Mouse (Mus musculus): ENCODE results near the gene Ankrd45. TPM values are rescaled to one million over a fixed set of nuclear protein-coding genes. Genes with fewer than 3 reads are reported as not detected.
"Not testable (repeated sequence)": the region's sequence is repeated elsewhere in the genome, so short reads cannot be mapped to it uniquely, and the experiment has no call there.

Gene Ankrd45
- polyA plus RNA-seq, 1 experiment from 2014 or later = 3.8 TPM

DNA sequence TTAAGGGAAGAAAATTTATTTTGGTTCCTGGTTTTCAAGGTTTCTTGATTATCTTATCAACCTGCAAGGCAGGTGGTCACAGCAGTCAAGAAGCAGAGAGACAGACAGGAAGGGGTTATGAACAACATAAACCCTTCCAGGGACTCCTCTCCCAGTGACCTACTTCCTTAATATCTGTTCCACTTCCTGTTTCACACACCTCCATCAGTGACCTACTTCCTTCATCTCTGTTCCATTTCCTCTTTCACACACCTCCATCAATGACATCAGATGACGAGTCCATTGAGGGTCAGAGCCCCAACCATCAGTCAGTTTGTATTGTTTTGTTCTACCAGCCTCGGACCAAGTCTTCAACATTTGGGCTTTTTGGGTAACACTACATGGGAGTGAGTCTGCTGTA, 3.0 kb upstream of the Ankrd45 start:
- H3K27ac ChIP-seq (ENCODE audit: low read length) = no peak overlapping the region
- no peaks in the 10 kb centered on the region for H3K36me3 ChIP-seq (ENCODE audit: control insufficient read depth, insufficient read depth)
- H3K9me3 ChIP-seq (replicated peaks; ENCODE audit: control insufficient read depth, low read length) = no peaks in the 10 kb centered on the region
- ATAC-seq (replicated peaks; ENCODE audit: extremely low read depth, insufficient read depth, low FRiP score) = no peak
- no peak overlapping the region for H3K4me3 ChIP-seq (ENCODE audit: low read length)
- 79% methylated on average over 2 of the region's 2 CpGs for WGBS
- H3K4me1 ChIP-seq (ENCODE audit: control insufficient read depth, insufficient read depth, low read length) = peaks cover 2% of the 10 kb centered on the region; the same call in 1 of the 2 replicates
- no peaks in the 10 kb centered on the region for H3K27me3 ChIP-seq (ENCODE audit: control insufficient read depth, insufficient read depth, low read length)
- no peak overlapping the region for H3K4me2 ChIP-seq (ENCODE audit: low read depth, low read length)
- H3K9ac ChIP-seq (ENCODE audit: low read length) = no peak overlapping the region

DNA sequence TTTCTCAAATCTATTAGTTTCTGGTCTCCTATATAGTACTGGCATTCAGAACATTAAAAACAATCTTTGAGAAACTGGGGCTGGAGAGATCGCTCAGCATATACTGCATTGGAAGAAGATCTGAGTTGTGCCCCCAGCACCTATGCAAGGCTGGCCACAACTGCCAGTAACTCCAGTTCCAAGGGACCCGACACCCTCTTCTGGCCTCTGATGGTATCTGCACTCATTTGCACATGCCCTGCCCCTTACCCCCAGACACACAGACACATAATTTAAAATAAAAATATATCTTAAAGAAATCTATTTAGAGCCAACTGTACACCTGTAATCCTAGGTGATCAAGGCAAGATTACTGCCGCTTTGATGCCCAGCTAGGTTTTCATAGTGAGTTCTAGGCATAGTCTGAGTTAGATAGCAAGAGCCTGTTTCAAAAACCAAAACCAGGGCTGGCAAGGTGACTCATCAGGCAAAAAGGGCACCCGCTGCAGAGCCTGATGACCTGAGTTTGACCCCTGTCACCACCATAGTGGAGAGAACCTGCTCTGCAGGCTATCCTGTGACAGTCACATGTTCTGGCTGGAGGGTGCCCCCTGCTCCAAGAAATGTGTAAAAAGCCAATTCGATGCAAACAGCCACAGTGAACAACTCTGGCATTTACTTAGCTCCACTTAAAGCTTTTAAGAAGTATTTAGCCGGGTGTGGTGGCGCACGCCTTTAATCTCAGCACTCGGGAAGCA, 2.3 kb upstream of the Ankrd45 start:
- WGBS = 74% methylated on average over 9 of the region's 9 CpGs
- Histone ChIP-seq H3K9me3 (replicated peaks; ENCODE audit: control insufficient read depth, low read length) (no peaks in the 10 kb centered on the region), H3K4me2 (ENCODE audit: low read depth, low read length) (no peak overlapping the region), H3K9ac (ENCODE audit: low read length) (no peak overlapping the region), H3K36me3 (ENCODE audit: control insufficient read depth, insufficient read depth) (no peaks in the 10 kb centered on the region), H3K4me1 (ENCODE audit: control insufficient read depth, insufficient read depth, low read length) (peaks cover 2% of the 10 kb centered on the region; the same call in 1 of the 2 replicates), H3K27ac (ENCODE audit: low read length) (no peak overlapping the region), H3K27me3 (ENCODE audit: control insufficient read depth, insufficient read depth, low read length) (no peaks in the 10 kb centered on the region), H3K4me3 (ENCODE audit: low read length) (no peak overlapping the region)
- ATAC-seq (replicated peaks; ENCODE audit: extremely low read depth, insufficient read depth, low FRiP score) = no peak

DNA sequence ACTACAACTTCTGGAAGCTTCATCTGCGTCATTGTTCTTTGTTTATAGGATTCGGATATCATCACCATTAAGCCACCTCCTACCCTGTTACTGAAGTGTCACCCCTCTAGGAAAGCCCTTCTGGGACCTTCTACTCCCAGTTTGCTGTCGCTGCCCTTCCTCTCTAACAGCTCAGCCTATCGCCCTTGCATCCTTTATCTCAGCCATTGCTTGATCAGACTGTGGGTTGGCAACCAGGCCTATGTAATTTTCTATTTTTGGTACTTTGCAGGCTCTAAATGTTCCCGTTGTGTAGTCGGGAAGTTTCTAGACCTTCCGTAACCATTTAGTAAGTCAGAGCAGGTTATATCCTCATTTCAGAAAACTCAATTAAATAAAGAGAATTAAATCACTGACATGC, 725 bp downstream of the Ankrd45 start:
- no peaks in the 10 kb centered on the region for H3K36me3 ChIP-seq (ENCODE audit: control insufficient read depth, insufficient read depth)
- H3K4me1 ChIP-seq (ENCODE audit: control insufficient read depth, insufficient read depth, low read length) = peaks cover 2% of the 10 kb centered on the region; the same call in 1 of the 2 replicates
- 60% methylated on average over 7 of the region's 7 CpGs for WGBS
- peak overlapping the region; percentile 19; the same call in 1 of the 2 replicates for H3K4me2 ChIP-seq (ENCODE audit: low read depth, low read length)
- H3K4me3 ChIP-seq (ENCODE audit: low read length) = no peak overlapping the region
- no peak overlapping the region for H3K27ac ChIP-seq (ENCODE audit: low read length)
- no peak for ATAC-seq (replicated peaks; ENCODE audit: extremely low read depth, insufficient read depth, low FRiP score)
- no peaks in the 10 kb centered on the region for H3K27me3 ChIP-seq (ENCODE audit: control insufficient read depth, insufficient read depth, low read length)
- no peaks in the 10 kb centered on the region for H3K9me3 ChIP-seq (replicated peaks; ENCODE audit: control insufficient read depth, low read length)
- H3K9ac ChIP-seq (ENCODE audit: low read length) = no peak overlapping the region

DNA sequence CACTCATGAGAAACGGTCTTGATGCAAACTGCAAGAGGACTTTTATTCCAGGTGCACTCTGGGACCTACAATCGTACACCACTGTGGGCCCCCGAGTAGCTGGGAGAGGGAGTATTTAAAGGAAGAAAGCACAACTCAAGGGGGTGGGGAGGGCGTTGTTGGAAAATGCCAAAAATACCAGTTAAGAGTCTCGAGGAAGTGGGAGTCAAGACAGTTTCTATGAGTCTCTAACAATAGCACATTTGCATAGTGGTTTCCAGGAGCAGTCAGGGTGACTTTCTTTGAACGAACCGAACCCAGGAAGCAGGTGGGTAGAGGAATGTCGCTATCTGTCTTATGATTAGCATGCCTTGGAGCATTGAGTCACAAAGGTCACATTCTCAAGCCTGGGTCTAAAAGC, 3.1 kb downstream of the Ankrd45 start:
- WGBS = 69% methylated on average over 8 of the region's 8 CpGs
- not testable (repeated sequence) for H3K4me1 ChIP-seq (ENCODE audit: control insufficient read depth, insufficient read depth, low read length); ATAC-seq (replicated peaks; ENCODE audit: extremely low read depth, insufficient read depth, low FRiP score); H3K36me3 ChIP-seq (ENCODE audit: control insufficient read depth, insufficient read depth); H3K4me2 ChIP-seq (ENCODE audit: low read depth, low read length); H3K9me3 ChIP-seq (replicated peaks; ENCODE audit: control insufficient read depth, low read length); H3K4me3 ChIP-seq (ENCODE audit: low read length); H3K27ac ChIP-seq (ENCODE audit: low read length); H3K9ac ChIP-seq (ENCODE audit: low read length); H3K27me3 ChIP-seq (ENCODE audit: control insufficient read depth, insufficient read depth, low read length)

DNA sequence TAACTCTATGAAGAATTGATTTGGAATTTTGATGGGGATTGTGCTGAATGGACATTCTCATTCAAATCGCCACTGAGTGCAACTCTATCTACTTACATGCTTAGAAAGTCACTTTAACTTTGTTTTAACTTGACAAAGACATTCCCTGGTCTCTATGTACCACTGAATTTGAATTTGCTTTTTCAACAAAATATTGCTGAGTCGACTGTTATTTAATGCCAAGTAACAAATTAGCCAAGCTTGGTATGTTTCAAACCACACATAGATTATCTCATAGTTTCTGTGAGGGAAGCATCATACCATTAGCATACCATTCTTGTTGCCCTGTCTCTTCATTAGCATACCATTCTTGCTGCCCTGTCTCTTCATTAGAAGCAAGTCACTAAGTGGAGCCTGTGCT, 5.4 kb downstream of the Ankrd45 start:
- H3K4me1 ChIP-seq (ENCODE audit: control insufficient read depth, insufficient read depth, low read length) = 0 out of 2 replicates have a peak, but pooled peaks cover 2% of the 10 kb centered on the region
- H3K36me3 ChIP-seq (ENCODE audit: control insufficient read depth, insufficient read depth) = no peaks in the 10 kb centered on the region
- H3K9me3 ChIP-seq (replicated peaks; ENCODE audit: control insufficient read depth, low read length) = no peaks in the 10 kb centered on the region
- ATAC-seq (replicated peaks; ENCODE audit: extremely low read depth, insufficient read depth, low FRiP score) = no peak
- no peak overlapping the region for H3K4me3 ChIP-seq (ENCODE audit: low read length)
- 58% methylated on average over 2 of the region's 2 CpGs for WGBS
- H3K9ac ChIP-seq (ENCODE audit: low read length) = no peak overlapping the region
- no peaks in the 10 kb centered on the region for H3K27me3 ChIP-seq (ENCODE audit: control insufficient read depth, insufficient read depth, low read length)
- no peak overlapping the region for H3K27ac ChIP-seq (ENCODE audit: low read length)
- H3K4me2 ChIP-seq (ENCODE audit: low read depth, low read length) = no peak overlapping the region

DNA sequence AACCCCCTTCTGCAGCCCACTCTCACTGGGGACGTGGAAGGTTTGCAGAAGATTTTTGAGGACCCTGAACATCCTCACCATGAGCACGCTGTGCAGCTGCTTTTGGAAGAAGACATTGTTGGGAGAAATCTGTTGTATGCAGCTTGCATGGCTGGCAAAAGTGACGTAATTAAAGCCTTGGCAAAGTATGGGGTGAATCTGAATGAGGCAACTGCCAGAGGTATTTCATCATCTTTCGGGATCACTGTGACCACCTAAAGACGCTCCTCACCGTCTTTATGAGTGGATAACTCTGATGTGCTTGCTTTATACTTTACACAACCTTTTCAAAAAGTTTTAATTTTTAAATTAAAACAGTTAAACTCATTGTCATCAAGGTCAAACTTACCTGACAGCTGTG, 8.6 kb downstream of the Ankrd45 start:
- Histone ChIP-seq H3K4me3 (ENCODE audit: low read length) (no peak overlapping the region), H3K36me3 (ENCODE audit: control insufficient read depth, insufficient read depth) (no peaks in the 10 kb centered on the region), H3K27ac (ENCODE audit: low read length) (no peak overlapping the region), H3K4me2 (ENCODE audit: low read depth, low read length) (no peak overlapping the region), H3K27me3 (ENCODE audit: control insufficient read depth, insufficient read depth, low read length) (no peaks in the 10 kb centered on the region), H3K4me1 (ENCODE audit: control insufficient read depth, insufficient read depth, low read length) (no peaks in the 10 kb centered on the region), H3K9me3 (replicated peaks; ENCODE audit: control insufficient read depth, low read length) (no peaks in the 10 kb centered on the region), H3K9ac (ENCODE audit: low read length) (no peak overlapping the region)
- no peak for ATAC-seq (replicated peaks; ENCODE audit: extremely low read depth, insufficient read depth, low FRiP score)
- 74% methylated on average over 6 of the region's 6 CpGs for WGBS

DNA sequence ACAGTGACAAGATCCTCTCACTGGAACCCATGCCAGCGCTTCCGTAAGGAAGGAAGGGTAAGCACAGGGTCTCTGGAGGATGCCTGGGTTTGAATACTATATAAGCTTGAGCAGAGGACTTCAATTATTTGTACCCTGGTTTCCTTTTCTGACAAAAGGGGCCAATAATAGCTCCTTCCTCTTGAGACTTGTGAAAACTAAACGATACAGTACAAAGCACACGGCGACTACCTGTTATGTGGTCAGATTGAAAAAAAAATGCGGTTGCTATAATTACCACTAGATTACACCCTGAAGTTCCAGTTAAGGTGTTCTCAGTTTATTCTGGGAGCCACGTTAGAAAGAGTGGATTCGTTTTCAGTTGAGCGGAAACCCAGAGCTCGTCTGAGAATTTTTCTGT, 14.1 kb downstream of the Ankrd45 start:
- H3K4me2 ChIP-seq (ENCODE audit: low read depth, low read length) = no peak overlapping the region
- no peaks in the 10 kb centered on the region for H3K4me1 ChIP-seq (ENCODE audit: control insufficient read depth, insufficient read depth, low read length)
- H3K27ac ChIP-seq (ENCODE audit: low read length) = no peak overlapping the region
- no peaks in the 10 kb centered on the region for H3K27me3 ChIP-seq (ENCODE audit: control insufficient read depth, insufficient read depth, low read length)
- WGBS = 76% methylated on average over 10 of the region's 10 CpGs
- no peak overlapping the region for H3K4me3 ChIP-seq (ENCODE audit: low read length)
- no peaks in the 10 kb centered on the region for H3K9me3 ChIP-seq (replicated peaks; ENCODE audit: control insufficient read depth, low read length)
- no peak for ATAC-seq (replicated peaks; ENCODE audit: extremely low read depth, insufficient read depth, low FRiP score)
- no peak overlapping the region for H3K9ac ChIP-seq (ENCODE audit: low read length)
- no peaks in the 10 kb centered on the region for H3K36me3 ChIP-seq (ENCODE audit: control insufficient read depth, insufficient read depth)

DNA sequence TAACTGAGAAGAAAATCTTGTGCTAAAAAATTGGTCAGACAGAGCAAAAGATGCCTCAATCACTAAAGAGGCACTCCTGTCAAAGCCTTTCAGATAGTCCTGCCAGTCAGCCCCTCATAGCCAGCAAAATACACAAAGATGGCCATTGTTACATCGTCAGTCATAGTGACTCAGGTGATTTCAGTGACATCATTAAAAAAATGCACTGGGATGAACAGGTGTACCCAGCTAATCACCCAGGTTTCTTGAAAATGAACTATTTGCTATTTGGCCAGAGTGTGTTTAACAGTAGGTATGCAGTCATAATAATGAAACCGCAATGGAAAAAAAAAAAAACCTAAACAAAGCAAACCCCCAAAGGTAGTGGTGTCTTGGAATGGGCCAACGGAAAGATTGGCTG, 16.7 kb downstream of the Ankrd45 start, which contains the start of gene Tex50:
Gene Tex50 (minus strand): TSS at position 101 of the 400 bp plus-strand sequence.
- Histone ChIP-seq H3K4me3 (ENCODE audit: low read length) (no peak within 1 kb of the TSS), H3K36me3 (ENCODE audit: control insufficient read depth, insufficient read depth) (no peaks in the 10 kb centered on the region), H3K4me1 (ENCODE audit: control insufficient read depth, insufficient read depth, low read length) (no peaks in the 10 kb centered on the region), H3K9me3 (replicated peaks; ENCODE audit: control insufficient read depth, low read length) (peaks cover 3% of the 10 kb centered on the region; the same call in 1 of the 2 replicates), H3K27ac (ENCODE audit: low read length) (no peak within 1 kb of the TSS), H3K27me3 (ENCODE audit: control insufficient read depth, insufficient read depth, low read length) (no peaks in the 10 kb centered on the region), H3K4me2 (ENCODE audit: low read depth, low read length) (no peak within 1 kb of the TSS), H3K9ac (ENCODE audit: low read length) (no peak within 1 kb of the TSS)
- 85% methylated on average over 3 of the region's 3 CpGs for WGBS
- no peak for ATAC-seq (replicated peaks; ENCODE audit: extremely low read depth, insufficient read depth, low FRiP score)

DNA sequence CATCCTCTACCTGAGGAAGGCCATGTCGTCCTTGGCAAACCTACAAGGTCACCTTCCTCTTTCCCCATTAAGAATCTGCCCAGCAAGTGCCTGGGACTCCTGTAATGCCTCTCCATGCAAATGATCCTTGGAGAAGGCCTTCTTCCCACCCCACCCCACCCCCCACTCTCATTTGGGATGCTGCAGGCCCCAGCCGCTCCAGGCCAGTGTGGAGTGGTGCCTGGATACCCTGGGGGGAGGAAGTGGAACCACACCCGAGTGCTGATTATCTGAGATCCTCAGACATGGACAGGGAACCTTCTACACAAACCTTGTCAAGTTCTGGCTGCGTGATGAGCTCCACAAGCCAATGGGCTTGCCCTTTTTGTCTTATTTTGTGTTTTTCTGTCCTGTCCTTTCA, 17.8 kb downstream of the Ankrd45 start:
- H3K4me2 ChIP-seq (ENCODE audit: low read depth, low read length) = no peak overlapping the region
- H3K9me3 ChIP-seq (replicated peaks; ENCODE audit: control insufficient read depth, low read length) = peaks cover 3% of the 10 kb centered on the region; the same call in 1 of the 2 replicates
- no peak overlapping the region for H3K27ac ChIP-seq (ENCODE audit: low read length)
- H3K4me3 ChIP-seq (ENCODE audit: low read length) = no peak overlapping the region
- H3K9ac ChIP-seq (ENCODE audit: low read length) = no peak overlapping the region
- no peaks in the 10 kb centered on the region for H3K4me1 ChIP-seq (ENCODE audit: control insufficient read depth, insufficient read depth, low read length)
- no peak for ATAC-seq (replicated peaks; ENCODE audit: extremely low read depth, insufficient read depth, low FRiP score)
- H3K27me3 ChIP-seq (ENCODE audit: control insufficient read depth, insufficient read depth, low read length) = no peaks in the 10 kb centered on the region
- 54% methylated on average over 4 of the region's 4 CpGs for WGBS
- H3K36me3 ChIP-seq (ENCODE audit: control insufficient read depth, insufficient read depth) = no peaks in the 10 kb centered on the region
